Mouse (Mus musculus) adrenal gland, postnatal 14 days (tissue): ENCODE results near the gene Tcta. TPM values are rescaled to one million over a fixed set of nuclear protein-coding genes. Genes with fewer than 3 reads are reported as not detected.
"Not testable (repeated sequence)": the region's sequence is repeated elsewhere in the genome, so short reads cannot be mapped to it uniquely, and the experiment has no call there.

Experiments
- DNase-seq: peaks from one replicate; pipeline ENCODE4 v3.0.0; 2021; ENCODE audit warnings: mixed read lengths
- total RNA-seq: library from RNA; stranded (reverse); gene quantifications from 2 replicates; pipeline ENCODE4 v1.2.3, GENCODE M21; 2021

Tcta gene
- total RNA-seq, 1 experiment from 2014 or later, result 30.4 TPM

GRCm38 (mm10) chr9:108317572-108317971, 11.6 kb upstream of the Tcta start:
- peak; percentile 28 for DNase-seq

- no peak for DNase-seq
Measured at GRCm38 (mm10) chr9:108308141-108308540, 2.2 kb upstream of the Tcta start.

- DNase-seq, result no peak
Measured at GRCm38 (mm10) chr9:108307021-108307807, 1.3 kb upstream of the Tcta start.

GRCm38 (mm10) chr9:108306571-108306980, 616 bp upstream of the Tcta start:
- peak; percentile 94 for DNase-seq

- DNase-seq, result no peak
Measured at GRCm38 (mm10) chr9:108305170-108305569, 790 bp downstream of the Tcta start.

- no peak for DNase-seq
Measured at GRCm38 (mm10) chr9:108304716-108305115, 1.2 kb downstream of the Tcta start.

GRCm38 (mm10) chr9:108301853-108302252, 4.1 kb downstream of the Tcta start:
- DNase-seq, result no peak

GRCm38 (mm10) chr9:108296453-108297355, 9.3 kb downstream of the Tcta start, which contains the start of gene Amt:
TSS of gene Amt (plus strand) at chr9:108296853.
- DNase-seq, result no peak

- DNase-seq, result no peak
Measured at GRCm38 (mm10) chr9:108290773-108291172, 15.2 kb downstream of the Tcta start.

- DNase-seq, result peak; percentile 93
Measured at GRCm38 (mm10) chr9:108290016-108290750, 15.8 kb downstream of the Tcta start, which contains the start of gene Nicn1. TSS of gene Nicn1 (plus strand) at chr9:108290429.

GRCm38 (mm10) chr9:108289347-108289746, 16.6 kb downstream of the Tcta start:
- DNase-seq, result no peak

- not testable (repeated sequence) for DNase-seq
Measured at GRCm38 (mm10) chr9:108287526-108288238, 18.3 kb downstream of the Tcta start.

GRCm38 (mm10) chr9:108284410-108284809, 21.6 kb downstream of the Tcta start:
- peak; percentile 83 for DNase-seq

GRCm38 (mm10) chr9:108280071-108280828, 25.7 kb downstream of the Tcta start:
- DNase-seq, result peak; percentile 86

GRCm38 (mm10) chr9:108278697-108279450, 27.1 kb downstream of the Tcta start:
- DNase-seq, result peak; percentile 70

GRCm38 (mm10) chr9:108275331-108275659, 30.7 kb downstream of the Tcta start:
- no peak for DNase-seq

GRCm38 (mm10) chr9:108274476-108275330, 31.3 kb downstream of the Tcta start:
- peak; percentile 78 for DNase-seq

GRCm38 (mm10) chr9:108273485-108273884, 32.5 kb downstream of the Tcta start:
- no peak for DNase-seq

GRCm38 (mm10) chr9:108272691-108273090, 33.3 kb downstream of the Tcta start:
- DNase-seq, result no peak
